Mouse (Mus musculus): ENCODE results near the gene Nfil3.

Gene Nfil3

GRCm38 (mm10) chr13:52940956-52941355 lies 39.9 kb downstream of the Nfil3 start:
- no peak for DNase-seq (ENCODE audit: low spot score)

GRCm38 (mm10) chr13:52930582-52930981 lies 50.3 kb downstream of the Nfil3 start:
- peak; percentile 81 for DNase-seq (ENCODE audit: low spot score)

- DNase-seq (ENCODE audit: low spot score), result peak; percentile 96
These were observed 51.4 kb downstream of the Nfil3 start, which contains the start of gene Auh for GRCm38 (mm10) chr13:52929209-52930171. TSS of gene Auh (minus strand) at chr13:52929681.

GRCm38 (mm10) chr13:52928392-52928791 lies 52.5 kb downstream of the Nfil3 start:
- DNase-seq (ENCODE audit: low spot score), result no peak

GRCm38 (mm10) chr13:52924457-52924856 lies 56.4 kb downstream of the Nfil3 start:
- DNase-seq (ENCODE audit: low spot score), result no peak

GRCm38 (mm10) chr13:52921966-52922365 lies 58.9 kb downstream of the Nfil3 start:
- DNase-seq (ENCODE audit: low spot score), result no peak

- no peak for DNase-seq (ENCODE audit: low spot score)
These were observed 59.6 kb downstream of the Nfil3 start for GRCm38 (mm10) chr13:52921065-52921825.

GRCm38 (mm10) chr13:52919790-52920352 lies 61.0 kb downstream of the Nfil3 start:
- no peak for DNase-seq (ENCODE audit: low spot score)

- no peak for DNase-seq (ENCODE audit: low spot score)
These were observed 62.5 kb downstream of the Nfil3 start for GRCm38 (mm10) chr13:52918333-52918732.
